Mouse (Mus musculus) MEL (cell line): ENCODE measurements around the gene Aes.

ENCODE experiments used
- CTCF ChIP-seq, 3 experiments: IDR thresholded peaks in 2 of 3; conservative IDR thresholded peaks in 1 of 3; 2 replicates each; pipeline ENCODE4 v1.5.1; 2011 to 2012; ENCODE audit warnings: low read length in 3 of 3, low read depth in 2 of 3, mild to moderate bottlenecking in 2 of 3, improper control_type of control experiment in 1 of 3, inconsistent platforms in 1 of 3, mixed read lengths in 1 of 3, moderate library complexity in 1 of 3; ENCODE audit not compliant: control insufficient read depth in 1 of 3, insufficient read depth in 1 of 3, poor library complexity in 1 of 3, severe bottlenecking in 1 of 3
- GATA1 ChIP-seq: IDR thresholded peaks from 2 replicates; pipeline ENCODE4 v1.6.1; 2011; ENCODE audit warnings: low read depth, low read length, improper control_type of control experiment
- HCFC1 ChIP-seq: IDR thresholded peaks from 2 replicates; pipeline ENCODE4 v1.6.1; 2012; ENCODE audit warnings: low read depth, mild to moderate bottlenecking, inconsistent platforms, low read length, improper control_type of control experiment, moderate library complexity
- MAFK ChIP-seq: IDR thresholded peaks from 2 replicates; pipeline ENCODE4 v1.6.1; 2011; ENCODE audit warnings: low read depth, mild to moderate bottlenecking, low read length, improper control_type of control experiment, borderline replicate concordance
- MAX ChIP-seq: IDR thresholded peaks from 2 replicates; pipeline ENCODE4 v1.6.1; 2011; ENCODE audit warnings: low read length, improper control_type of control experiment
- MXI1 ChIP-seq: IDR thresholded peaks from 2 replicates; pipeline ENCODE4 v1.6.1; 2011; ENCODE audit warnings: mild to moderate bottlenecking, low read depth, low read length, improper control_type of control experiment
- MYC ChIP-seq: IDR thresholded peaks from 2 replicates; pipeline ENCODE4 v1.6.1; 2011; ENCODE audit warnings: low read depth, mild to moderate bottlenecking, low read length, improper control_type of control experiment, moderate library complexity
- NRF1 ChIP-seq: IDR thresholded peaks from 2 replicates; pipeline ENCODE4 v1.6.1; 2014; ENCODE audit warnings: low read depth, mild to moderate bottlenecking, inconsistent platforms, low read length, improper control_type of control experiment, moderate library complexity; ENCODE audit not compliant: poor library complexity, insufficient read depth, severe bottlenecking
- POLR2A ChIP-seq, 2 experiments: IDR thresholded peaks; 2 replicates each; pipeline ENCODE4 v1.6.1; 2011 to 2012; ENCODE audit warnings: low read length in 2 of 2, mild to moderate bottlenecking in 2 of 2, control low read depth in 1 of 2, improper control_type of control experiment in 1 of 2, low read depth in 1 of 2, moderate library complexity in 1 of 2; ENCODE audit not compliant: control insufficient read depth in 1 of 2, insufficient read depth in 1 of 2, poor library complexity in 1 of 2
- SMC3 ChIP-seq: IDR thresholded peaks from 2 replicates; pipeline ENCODE4 v1.6.1; 2011; ENCODE audit warnings: low read depth, low read length, improper control_type of control experiment
- TBP ChIP-seq: IDR thresholded peaks from 2 replicates; pipeline ENCODE4 v1.8.0; 2011; ENCODE audit warnings: low read depth, low read length, improper control_type of control experiment
- UBTF ChIP-seq: IDR thresholded peaks from 2 replicates; pipeline ENCODE4 v1.6.1; 2012; ENCODE audit warnings: low read depth, mild to moderate bottlenecking, inconsistent platforms, low read length, improper control_type of control experiment, moderate library complexity, borderline replicate concordance; ENCODE audit not compliant: insufficient read depth
- USF1 ChIP-seq: IDR thresholded peaks from 2 replicates; pipeline ENCODE4 v1.6.1; 2014; ENCODE audit warnings: low read depth, mild to moderate bottlenecking, inconsistent platforms, low read length, improper control_type of control experiment, moderate library complexity
- USF2 ChIP-seq, 2 experiments: IDR thresholded peaks; 2 replicates each; pipeline ENCODE4 v1.6.1; 2011 to 2012; ENCODE audit warnings: improper control_type of control experiment in 2 of 2, low read length in 2 of 2, borderline replicate concordance in 1 of 2, inconsistent platforms in 1 of 2, low read depth in 1 of 2, mild to moderate bottlenecking in 1 of 2; ENCODE audit not compliant: insufficient read depth in 1 of 2

DNA sequence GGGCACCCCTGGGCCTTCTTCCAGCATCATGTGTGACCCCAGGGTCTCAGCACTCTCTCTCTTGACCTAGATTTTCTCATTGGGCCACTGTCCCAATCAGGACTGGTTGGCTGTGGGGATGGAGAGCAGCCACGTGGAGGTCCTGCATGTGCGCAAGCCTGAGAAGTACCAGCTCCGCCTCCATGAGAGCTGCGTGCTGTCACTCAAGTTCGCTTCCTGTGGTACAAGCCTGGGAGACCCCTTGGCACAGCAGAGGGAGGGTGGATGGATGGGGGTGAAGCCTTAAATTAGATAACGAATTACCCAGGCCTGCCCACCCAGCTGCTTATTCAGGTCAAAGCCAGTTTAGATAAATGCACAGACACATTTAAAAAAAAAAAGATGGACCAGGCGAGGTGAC lies 29.5 kb downstream of the Aes start:
- TF ChIP-seq USF1 (no peak), MXI1 (no peak), MYC (no peak), HCFC1 (no peak), POLR2A (IDR thresholded peaks at IDR 0.05; ENCODE audit: control insufficient read depth in 1 of 2, insufficient read depth in 1 of 2, low read depth in 1 of 2, low read length in 2 of 2, poor library complexity in 1 of 2) (no peak), TBP (no peak), GATA1 (no peak), MAX (no peak), UBTF (no peak), NRF1 (no peak), SMC3 (no peak), MAFK (no peak), CTCF (IDR thresholded peaks at IDR 0.05 in 2 of 3, conservative IDR thresholded peaks at IDR 0.05 in 1 of 3; ENCODE audit: control insufficient read depth in 1 of 3, insufficient read depth in 1 of 3, low read depth in 2 of 3, low read length in 3 of 3, poor library complexity in 1 of 3, severe bottlenecking in 1 of 3) (no peak), USF2 (IDR thresholded peaks at IDR 0.05; ENCODE audit: borderline replicate concordance in 1 of 2, insufficient read depth in 1 of 2, low read depth in 1 of 2, low read length in 2 of 2) (no peak)
